Mouse (Mus musculus): ENCODE results near the gene Clip1. TPM values are rescaled to one million over a fixed set of nuclear protein-coding genes. Genes with fewer than 3 reads are reported as not detected.

Clip1 gene
- polyA plus RNA-seq, 1 experiment from 2014 or later: 86.1 TPM

DNA sequence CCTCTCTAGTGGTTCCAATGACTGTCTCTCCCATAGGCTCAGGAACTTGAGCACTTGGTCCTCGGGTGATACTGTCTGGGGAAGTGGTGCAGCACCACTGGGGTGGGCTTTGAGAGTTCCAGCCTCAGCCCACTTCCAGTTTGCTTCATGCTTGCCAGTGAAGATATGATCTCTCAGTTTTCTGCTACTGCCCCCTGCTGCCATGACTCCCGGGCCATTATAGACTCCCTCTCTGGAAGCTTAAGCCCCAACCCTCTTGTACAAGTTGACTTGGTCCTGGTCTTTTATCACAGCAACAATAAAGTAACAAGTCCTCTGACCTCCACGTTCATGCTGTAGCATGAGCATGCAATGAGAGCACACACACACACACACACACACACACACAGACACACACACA lies 5.3 kb downstream of the Clip1 start:
- Histone ChIP-seq H3K9ac (ENCODE audit: low read depth, low read length) (no peak overlapping the region), H3K9me3 (replicated peaks; ENCODE audit: control insufficient read depth, low read length, poor library complexity, severe bottlenecking) (no peaks in the 10 kb centered on the region), H3K27me3 (ENCODE audit: control insufficient read depth, insufficient read depth, low read depth, low read length) (no peaks in the 10 kb centered on the region), H3K4me1 (ENCODE audit: control insufficient read depth, insufficient read depth, low read length) (peaks cover 32% of the 10 kb centered on the region), H3K36me3 (ENCODE audit: control insufficient read depth, insufficient read depth, low read length) (no peaks in the 10 kb centered on the region), H3K27ac (ENCODE audit: low read length) (no peak overlapping the region), H3K4me2 (ENCODE audit: low read length) (no peak overlapping the region), H3K4me3 (ENCODE audit: low read depth, low read length) (no peak overlapping the region)
- WGBS: 64% methylated on average over 3 of the region's 3 CpGs
- ATAC-seq: no peak

DNA sequence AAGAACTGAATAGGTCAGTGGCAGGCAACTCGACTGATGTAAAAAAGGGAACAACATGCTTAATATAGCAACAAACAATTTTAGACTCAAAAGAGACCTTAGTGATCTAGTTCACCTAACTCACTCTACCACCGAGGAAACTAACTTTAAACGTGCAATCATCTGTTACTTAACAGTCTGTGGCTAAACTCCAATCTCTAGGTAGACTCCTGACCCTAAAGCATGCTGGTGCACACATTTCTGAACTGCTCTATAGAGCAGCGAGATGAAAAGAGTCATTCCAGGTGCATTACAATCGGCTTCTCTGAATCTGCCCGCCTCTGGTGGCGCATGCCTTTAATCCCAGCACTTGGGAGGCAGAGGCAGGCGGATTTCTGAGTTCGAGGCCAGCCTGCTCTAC lies 8.7 kb downstream of the Clip1 start:
- Histone ChIP-seq H3K9me3 (replicated peaks; ENCODE audit: control insufficient read depth, low read length, poor library complexity, severe bottlenecking) (no peaks in the 10 kb centered on the region), H3K27ac (ENCODE audit: low read length) (no peak overlapping the region), H3K4me3 (ENCODE audit: low read depth, low read length) (no peak overlapping the region), H3K4me1 (ENCODE audit: control insufficient read depth, insufficient read depth, low read length) (peaks cover 16% of the 10 kb centered on the region), H3K27me3 (ENCODE audit: control insufficient read depth, insufficient read depth, low read depth, low read length) (no peaks in the 10 kb centered on the region), H3K9ac (ENCODE audit: low read depth, low read length) (no peak overlapping the region), H3K36me3 (ENCODE audit: control insufficient read depth, insufficient read depth, low read length) (no peaks in the 10 kb centered on the region), H3K4me2 (ENCODE audit: low read length) (no peak overlapping the region)
- ATAC-seq: no peak
- 91% methylated on average over 9 of the region's 9 CpGs for WGBS

DNA sequence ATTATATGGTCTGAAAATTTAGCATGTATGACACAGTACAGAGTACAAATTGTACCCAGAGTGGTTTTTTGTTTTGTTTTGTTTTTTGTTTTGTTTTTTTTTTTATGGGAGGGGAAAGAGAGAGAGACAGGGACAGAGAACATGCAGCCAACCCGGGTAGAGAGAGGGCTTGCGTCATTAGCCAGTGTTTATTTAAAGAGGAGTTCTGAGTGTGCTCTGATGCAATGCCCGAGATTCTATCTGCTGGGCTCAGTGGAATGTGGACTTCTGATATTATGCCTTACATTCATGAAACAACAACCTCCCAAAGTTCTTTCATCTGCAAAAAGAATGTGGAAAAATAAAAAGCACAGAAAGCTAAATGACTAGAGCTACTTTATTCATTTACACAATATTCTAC lies 9.2 kb downstream of the Clip1 start:
- Histone ChIP-seq H3K9ac (ENCODE audit: low read depth, low read length) (no peak overlapping the region), H3K27me3 (ENCODE audit: control insufficient read depth, insufficient read depth, low read depth, low read length) (no peaks in the 10 kb centered on the region), H3K4me1 (ENCODE audit: control insufficient read depth, insufficient read depth, low read length) (peaks cover 20% of the 10 kb centered on the region), H3K4me2 (ENCODE audit: low read length) (no peak overlapping the region), H3K4me3 (ENCODE audit: low read depth, low read length) (no peak overlapping the region), H3K27ac (ENCODE audit: low read length) (no peak overlapping the region), H3K9me3 (replicated peaks; ENCODE audit: control insufficient read depth, low read length, poor library complexity, severe bottlenecking) (no peaks in the 10 kb centered on the region), H3K36me3 (ENCODE audit: control insufficient read depth, insufficient read depth, low read length) (no peaks in the 10 kb centered on the region)
- no peak for ATAC-seq
- 70% methylated on average over 3 of the region's 3 CpGs for WGBS

DNA sequence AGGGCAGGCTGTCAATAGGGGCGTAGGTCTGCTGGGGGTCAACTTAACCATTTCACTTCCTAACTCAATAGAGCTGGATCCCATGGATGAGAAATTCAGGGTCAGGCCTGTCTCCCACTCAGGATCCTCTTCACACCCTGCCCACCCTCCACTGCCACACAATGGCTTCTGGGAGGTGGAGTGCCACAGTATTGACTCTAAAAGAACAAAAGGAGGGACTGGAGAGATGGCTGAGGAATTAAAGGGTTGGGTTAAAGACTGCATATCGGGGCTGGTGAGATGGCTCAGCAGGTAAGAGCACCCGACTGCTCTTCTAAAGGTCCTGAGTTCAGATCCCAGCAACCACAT lies 13.0 kb downstream of the Clip1 start:
- Histone ChIP-seq H3K36me3 (ENCODE audit: control insufficient read depth, insufficient read depth, low read length) (no peaks in the 10 kb centered on the region), H3K27ac (ENCODE audit: low read length) (no peak overlapping the region), H3K4me2 (ENCODE audit: low read length) (no peak overlapping the region), H3K4me3 (ENCODE audit: low read depth, low read length) (no peak overlapping the region), H3K4me1 (ENCODE audit: control insufficient read depth, insufficient read depth, low read length) (peaks cover 10% of the 10 kb centered on the region), H3K9ac (ENCODE audit: low read depth, low read length) (no peak overlapping the region), H3K9me3 (replicated peaks; ENCODE audit: control insufficient read depth, low read length, poor library complexity, severe bottlenecking) (no peaks in the 10 kb centered on the region), H3K27me3 (ENCODE audit: control insufficient read depth, insufficient read depth, low read depth, low read length) (no peaks in the 10 kb centered on the region)
- no peak for ATAC-seq
- WGBS: 55% methylated on average over 3 of the region's 3 CpGs

DNA sequence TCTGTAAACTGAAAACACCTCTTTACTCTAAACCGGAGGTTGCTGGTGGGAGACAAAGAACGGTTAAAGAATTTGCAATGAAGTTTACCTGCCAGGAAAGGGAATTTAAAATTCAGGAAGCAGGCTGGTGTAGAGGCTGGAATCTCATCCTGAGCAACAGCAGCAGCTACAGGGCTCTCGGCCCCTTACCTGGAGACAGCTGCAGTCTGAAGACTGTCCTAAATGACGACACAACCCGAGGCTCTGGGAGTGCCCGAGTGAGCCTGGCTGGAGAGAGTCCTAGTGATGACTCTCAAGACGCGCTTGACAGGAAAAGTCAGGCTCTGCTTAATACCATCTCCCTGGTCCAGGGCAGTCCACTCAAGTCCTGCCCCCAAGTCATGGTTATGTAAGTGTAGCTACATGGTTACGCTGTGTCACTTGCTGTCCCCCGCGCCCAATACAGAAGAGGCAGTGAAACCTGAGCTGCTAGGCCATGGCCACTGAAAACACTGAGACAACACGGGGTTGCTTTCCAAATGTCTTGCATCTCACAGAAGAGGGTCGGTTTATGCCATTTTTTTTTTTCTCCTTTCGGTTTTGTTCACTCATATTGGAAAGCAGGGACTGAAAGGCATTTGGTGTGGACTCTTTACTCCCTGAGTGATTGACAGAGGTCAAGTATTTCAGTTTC lies 13.5 kb downstream of the Clip1 start:
- H3K9me3 ChIP-seq (replicated peaks; ENCODE audit: control insufficient read depth, low read length, poor library complexity, severe bottlenecking): no peaks in the 10 kb centered on the region
- no peaks in the 10 kb centered on the region for H3K36me3 ChIP-seq (ENCODE audit: control insufficient read depth, insufficient read depth, low read length)
- ATAC-seq: no peak
- H3K4me2 ChIP-seq (ENCODE audit: low read length): no peak overlapping the region
- H3K4me3 ChIP-seq (ENCODE audit: low read depth, low read length): no peak overlapping the region
- H3K27ac ChIP-seq (ENCODE audit: low read length): peak overlapping the region; percentile 25; the same call in 1 of the 2 replicates
- 43% methylated on average over 14 of the region's 14 CpGs for WGBS
- no peak overlapping the region for H3K9ac ChIP-seq (ENCODE audit: low read depth, low read length)
- no peaks in the 10 kb centered on the region for H3K27me3 ChIP-seq (ENCODE audit: control insufficient read depth, insufficient read depth, low read depth, low read length)
- peaks cover 10% of the 10 kb centered on the region for H3K4me1 ChIP-seq (ENCODE audit: control insufficient read depth, insufficient read depth, low read length)

DNA sequence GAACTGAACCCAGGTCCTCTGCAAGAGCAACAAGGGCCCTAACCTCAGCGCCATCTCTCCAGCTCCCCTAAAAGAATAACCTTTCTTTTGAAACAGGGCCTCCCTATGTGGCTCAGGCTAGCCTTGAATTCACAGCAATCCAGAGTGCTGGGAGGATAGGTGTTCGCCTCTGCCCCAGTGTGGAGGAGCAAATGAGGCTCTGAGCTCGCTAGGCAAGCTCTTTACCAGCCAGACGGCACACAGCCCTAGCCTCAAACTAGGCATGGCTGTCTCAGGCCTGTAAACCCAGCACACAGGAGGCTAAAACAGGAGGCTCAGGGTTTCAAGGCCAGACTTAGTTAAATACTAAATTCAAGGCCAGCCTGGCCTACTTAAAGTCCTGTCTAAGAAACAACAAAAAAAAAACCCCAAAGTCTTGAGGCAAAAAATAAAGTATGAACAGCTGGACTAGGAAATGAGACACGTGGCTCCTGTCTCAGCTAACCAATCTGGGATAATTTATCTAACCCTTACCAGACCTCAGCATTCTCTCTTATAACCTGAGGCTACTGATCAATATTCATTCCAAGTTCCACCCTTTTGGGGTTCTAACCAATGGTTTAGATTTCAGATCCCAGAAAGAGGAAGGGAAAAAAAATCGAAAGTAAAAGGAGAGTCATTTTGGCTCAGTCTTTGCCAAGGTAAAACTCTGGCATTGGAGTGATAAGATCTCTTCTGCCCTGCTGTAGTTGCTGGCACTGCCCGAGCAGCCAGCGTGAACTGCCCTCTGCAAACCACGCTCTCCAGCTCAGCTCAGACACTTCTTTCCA lies 14.2 kb downstream of the Clip1 start:
- H3K9me3 ChIP-seq (replicated peaks; ENCODE audit: control insufficient read depth, low read length, poor library complexity, severe bottlenecking): no peaks in the 10 kb centered on the region
- H3K36me3 ChIP-seq (ENCODE audit: control insufficient read depth, insufficient read depth, low read length): no peaks in the 10 kb centered on the region
- ATAC-seq: no peak
- H3K9ac ChIP-seq (ENCODE audit: low read depth, low read length): no peak overlapping the region
- H3K4me3 ChIP-seq (ENCODE audit: low read depth, low read length): no peak overlapping the region
- H3K4me1 ChIP-seq (ENCODE audit: control insufficient read depth, insufficient read depth, low read length): peaks cover 10% of the 10 kb centered on the region
- H3K27ac ChIP-seq (ENCODE audit: low read length): no peak overlapping the region; the same call in 1 of the 2 replicates
- no peaks in the 10 kb centered on the region for H3K27me3 ChIP-seq (ENCODE audit: control insufficient read depth, insufficient read depth, low read depth, low read length)
- H3K4me2 ChIP-seq (ENCODE audit: low read length): no peak overlapping the region
- 76% methylated on average over 9 of the region's 9 CpGs for WGBS

DNA sequence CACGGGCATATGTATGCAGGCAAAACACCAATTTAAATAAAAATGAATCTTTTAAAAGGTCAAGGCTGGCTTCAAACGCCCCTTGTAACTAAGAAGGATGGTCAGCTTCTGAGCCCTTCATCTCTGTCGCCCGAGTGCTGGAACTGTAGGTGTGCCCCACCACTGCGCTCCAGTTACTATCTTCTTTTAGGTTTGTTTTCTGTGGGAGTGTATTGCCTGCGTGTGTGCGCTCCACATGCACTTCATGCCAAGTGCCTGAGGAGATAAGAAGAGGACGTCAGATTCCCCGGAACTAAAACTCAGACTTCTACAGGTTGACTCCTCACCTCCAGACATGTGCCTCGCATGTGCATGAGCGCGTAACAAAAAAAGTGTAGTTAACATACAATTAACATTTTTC lies 16.5 kb downstream of the Clip1 start:
- Histone ChIP-seq H3K4me3 (ENCODE audit: low read depth, low read length) (no peak overlapping the region), H3K4me1 (ENCODE audit: control insufficient read depth, insufficient read depth, low read length) (peaks cover 7% of the 10 kb centered on the region), H3K4me2 (ENCODE audit: low read length) (no peak overlapping the region), H3K36me3 (ENCODE audit: control insufficient read depth, insufficient read depth, low read length) (no peaks in the 10 kb centered on the region), H3K27me3 (ENCODE audit: control insufficient read depth, insufficient read depth, low read depth, low read length) (no peaks in the 10 kb centered on the region), H3K9ac (ENCODE audit: low read depth, low read length) (no peak overlapping the region), H3K27ac (ENCODE audit: low read length) (no peak overlapping the region), H3K9me3 (replicated peaks; ENCODE audit: control insufficient read depth, low read length, poor library complexity, severe bottlenecking) (no peaks in the 10 kb centered on the region)
- WGBS: 90% methylated on average over 12 of the region's 12 CpGs
- no peak for ATAC-seq

DNA sequence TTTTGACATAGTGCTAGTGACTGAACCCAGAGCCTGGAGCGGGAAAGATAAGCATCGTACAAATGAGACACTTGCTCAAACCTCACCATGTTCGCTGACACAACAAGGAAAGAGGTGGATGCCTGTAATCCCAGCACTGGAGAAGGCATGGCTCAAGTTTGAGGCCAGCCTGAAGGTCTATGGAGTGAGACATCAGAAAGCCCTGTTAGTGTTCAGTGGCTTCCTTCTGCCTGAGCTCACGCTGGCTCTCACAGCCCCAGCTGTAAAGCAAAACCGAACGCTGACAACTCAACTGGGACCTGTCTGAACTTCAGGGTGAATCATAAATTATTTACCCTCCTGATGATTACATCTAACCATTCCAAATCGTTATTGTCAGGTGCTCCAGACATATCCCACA lies 18.5 kb downstream of the Clip1 start:
- Histone ChIP-seq H3K36me3 (ENCODE audit: control insufficient read depth, insufficient read depth, low read length) (no peaks in the 10 kb centered on the region), H3K9me3 (replicated peaks; ENCODE audit: control insufficient read depth, low read length, poor library complexity, severe bottlenecking) (no peaks in the 10 kb centered on the region), H3K4me3 (ENCODE audit: low read depth, low read length) (no peak overlapping the region), H3K4me1 (ENCODE audit: control insufficient read depth, insufficient read depth, low read length) (peaks cover 6% of the 10 kb centered on the region), H3K27me3 (ENCODE audit: control insufficient read depth, insufficient read depth, low read depth, low read length) (no peaks in the 10 kb centered on the region), H3K27ac (ENCODE audit: low read length) (no peak overlapping the region), H3K4me2 (ENCODE audit: low read length) (no peak overlapping the region), H3K9ac (ENCODE audit: low read depth, low read length) (no peak overlapping the region)
- WGBS: 76% methylated on average over 7 of the region's 7 CpGs
- no peak for ATAC-seq

DNA sequence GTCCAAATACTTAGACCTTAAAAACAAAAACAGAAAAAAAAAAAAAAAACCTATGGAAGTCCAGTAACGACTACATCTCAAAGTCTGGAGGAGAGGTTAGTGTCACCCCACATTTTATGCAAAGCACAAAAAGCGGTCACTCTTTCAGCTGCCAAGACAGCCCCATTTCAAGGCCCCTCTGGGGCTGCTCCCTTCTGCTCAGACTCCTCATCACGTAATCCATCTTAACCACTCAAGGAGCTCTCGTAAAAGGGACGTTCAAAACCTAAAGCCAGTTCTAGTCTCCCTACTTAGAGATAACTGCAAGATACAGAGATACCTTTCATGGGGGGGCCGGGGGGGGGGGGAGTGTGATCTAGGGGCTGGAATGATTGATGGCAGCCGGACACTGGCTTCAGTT lies 20.1 kb downstream of the Clip1 start:
- 83% methylated on average over 7 of the region's 7 CpGs for WGBS

More for the DNA sequence above, 20.1 kb downstream of the Clip1 start:
- H3K4me2 ChIP-seq (ENCODE audit: low read length): no peak overlapping the region
- no peak overlapping the region for H3K9ac ChIP-seq (ENCODE audit: low read depth, low read length)
- no peaks in the 10 kb centered on the region for H3K9me3 ChIP-seq (replicated peaks; ENCODE audit: control insufficient read depth, low read length, poor library complexity, severe bottlenecking)
- H3K4me3 ChIP-seq (ENCODE audit: low read depth, low read length): no peak overlapping the region
- no peaks in the 10 kb centered on the region for H3K36me3 ChIP-seq (ENCODE audit: control insufficient read depth, insufficient read depth, low read length)
- no peak for ATAC-seq
- H3K4me1 ChIP-seq (ENCODE audit: control insufficient read depth, insufficient read depth, low read length): no peaks in the 10 kb centered on the region
- H3K27me3 ChIP-seq (ENCODE audit: control insufficient read depth, insufficient read depth, low read depth, low read length): no peaks in the 10 kb centered on the region
- no peak overlapping the region for H3K27ac ChIP-seq (ENCODE audit: low read length)
